Mouse (Mus musculus) bone marrow, adult 2 months (tissue): ENCODE data around the gene Sstr2.

Source experiments
- CTCF ChIP-seq: fragments of 200-500 bp; IDR thresholded peaks from 2 replicates; pipeline ENCODE4 v1.5.1; 2011; ENCODE audit warnings: low read length, control low read depth; ENCODE audit not compliant: control insufficient read depth, insufficient read depth
- POLR2A ChIP-seq: fragments of 200-500 bp; IDR thresholded peaks from 2 replicates; pipeline ENCODE4 v1.6.1; 2011; ENCODE audit warnings: low read depth, mild to moderate bottlenecking, control low read depth, low read length, borderline replicate concordance; ENCODE audit not compliant: control insufficient read depth

- TF ChIP-seq CTCF = no peak
- no peak for TF ChIP-seq POLR2A
Measured at GRCm38 (mm10) chr11:113583879-113584661, 35.1 kb upstream of the Sstr2 start.
